Mouse (Mus musculus) CD4-positive, CD25-positive, alpha-beta regulatory T cell, adult 2 months (primary cell): ENCODE results near the gene Romo1.
A peak's percentile ranks its signal among the peaks of the same experiment; 100 is the strongest.
"Not testable (repeated sequence)": the region's sequence is repeated elsewhere in the genome, so short reads cannot be mapped to it uniquely, and the experiment has no call there.

Experiments used
- DNase-seq: peaks from one replicate; pipeline ENCODE4 v3.0.0-alpha.2; 2012; ENCODE audit warnings: low read depth, low spot score

Gene Romo1

GRCm38 (mm10) chr2:156179796-156180093, 35.9 kb downstream of the Romo1 start:
- no peak for DNase-seq

- DNase-seq = peak; percentile 100
These were observed 36.4 kb downstream of the Romo1 start, which contains the start of gene Rbm39 for GRCm38 (mm10) chr2:156180094-156180821. Rbm39 (minus strand) TSS chr2:156180238.

GRCm38 (mm10) chr2:156180824-156181590, 37.2 kb downstream of the Romo1 start:
- no peak for DNase-seq

- no peak for DNase-seq
These were observed 37.8 kb downstream of the Romo1 start for GRCm38 (mm10) chr2:156181592-156181991.

GRCm38 (mm10) chr2:156189241-156189640, 45.4 kb downstream of the Romo1 start:
- not testable (repeated sequence) for DNase-seq

- peak; percentile 83 for DNase-seq
These were observed 46.4 kb downstream of the Romo1 start for GRCm38 (mm10) chr2:156190004-156190896.

- no peak for DNase-seq
These were observed 47.7 kb downstream of the Romo1 start for GRCm38 (mm10) chr2:156191540-156191939.

GRCm38 (mm10) chr2:156192068-156192467, 48.2 kb downstream of the Romo1 start:
- no peak for DNase-seq

GRCm38 (mm10) chr2:156193066-156193862, 49.4 kb downstream of the Romo1 start:
- DNase-seq = no peak

GRCm38 (mm10) chr2:156194571-156194970, 50.7 kb downstream of the Romo1 start:
- no peak for DNase-seq
